Mouse (Mus musculus) G1E-ER4 (cell line): Measurements from ENCODE around the gene Kcnh2. TPM values are rescaled to one million over a fixed set of nuclear protein-coding genes. Genes with fewer than 3 reads are reported as not detected.

ENCODE experiments used
- GATA1 ChIP-seq: IDR thresholded peaks from one replicate; pipeline ENCODE4 v1.8.0; 2012; ENCODE audit warnings: low read length, inconsistent platforms
- polyA plus RNA-seq: library from polyadenylated mRNA; stranded (reverse); fragments of >175 nt; gene quantifications from 2 replicates; pipeline ENCODE4 v1.2.3, GENCODE M21; 2012

The Kcnh2 gene
- polyA plus RNA-seq, 1 experiment: 4.3 TPM

DNA sequence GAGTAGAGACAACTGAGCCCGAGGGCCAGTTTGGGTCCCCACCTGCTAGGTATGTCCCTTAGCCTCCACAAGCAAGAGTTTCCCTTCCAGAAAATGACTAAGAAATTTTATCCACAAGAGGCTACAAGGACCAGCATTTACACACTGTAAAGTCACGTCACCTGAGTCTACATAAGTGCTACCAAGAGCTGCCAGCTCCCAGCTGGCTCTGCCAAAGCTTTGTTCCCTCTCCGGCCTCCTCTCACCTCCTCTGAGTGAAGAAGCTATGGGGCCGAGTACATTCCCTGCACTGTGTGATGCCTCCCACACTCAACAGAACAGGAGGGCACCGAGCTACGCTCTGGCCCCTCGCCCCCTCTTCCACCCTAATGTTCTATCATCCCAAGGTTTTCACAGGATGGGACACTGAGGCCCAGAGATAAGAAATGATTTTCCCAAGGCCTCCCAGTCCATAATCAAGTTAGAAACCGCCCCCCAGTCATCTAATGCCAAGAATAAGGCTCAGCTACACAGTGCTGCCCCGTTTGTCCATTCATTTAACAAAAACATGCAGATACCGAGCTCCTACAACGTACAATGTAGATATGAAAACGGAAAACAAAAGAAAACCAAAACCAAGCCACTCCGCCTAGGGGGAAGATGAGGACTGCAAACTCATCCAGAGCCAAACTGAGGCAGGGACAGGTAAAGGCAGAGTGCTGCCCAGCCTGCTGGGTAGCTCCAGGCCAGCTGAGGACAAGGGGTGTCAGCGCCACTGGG is 9.0 kb downstream of the Kcnh2 start:
- no peak for TF ChIP-seq GATA1

DNA sequence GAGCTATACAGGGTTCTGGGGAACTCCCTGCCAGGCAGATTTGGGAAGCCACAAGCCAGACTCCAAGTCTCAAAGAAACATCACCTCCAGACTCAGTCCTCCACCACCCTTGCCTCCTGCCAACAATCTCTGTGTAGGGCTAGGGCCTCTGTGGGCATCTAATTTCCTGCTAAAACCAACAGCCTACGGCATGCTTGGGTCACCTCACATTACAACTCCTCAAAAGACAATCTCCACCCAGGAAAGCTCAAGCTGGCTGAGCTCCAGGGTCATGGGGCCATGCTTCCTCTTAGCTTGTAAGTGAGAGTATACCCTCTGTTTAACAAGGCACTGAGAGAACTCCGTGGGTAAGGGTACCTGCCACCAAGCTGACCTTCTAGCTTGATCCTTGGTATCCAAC is 13.6 kb downstream of the Kcnh2 start:
- TF ChIP-seq GATA1: no peak

DNA sequence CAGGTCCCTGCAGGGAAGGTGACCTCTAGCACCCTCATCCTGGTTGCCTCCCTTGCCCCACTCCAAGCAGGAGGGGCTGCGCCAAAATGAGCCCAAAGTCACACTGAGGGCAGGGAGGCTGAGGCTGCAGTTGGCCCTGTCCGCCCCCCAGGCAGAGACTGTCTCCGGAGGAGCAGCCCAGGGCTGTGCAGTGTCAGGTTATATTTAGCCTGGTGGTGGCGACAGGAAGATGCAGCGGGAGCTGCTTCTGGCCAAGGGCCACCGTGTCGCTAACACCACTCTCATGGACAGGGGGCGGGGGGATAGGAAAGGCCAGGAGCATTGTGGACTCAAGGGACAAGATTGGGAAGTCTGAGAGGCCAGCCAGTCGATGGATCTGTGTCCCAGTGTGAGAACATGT is 14.0 kb downstream of the Kcnh2 start:
- TF ChIP-seq GATA1: no peak

DNA sequence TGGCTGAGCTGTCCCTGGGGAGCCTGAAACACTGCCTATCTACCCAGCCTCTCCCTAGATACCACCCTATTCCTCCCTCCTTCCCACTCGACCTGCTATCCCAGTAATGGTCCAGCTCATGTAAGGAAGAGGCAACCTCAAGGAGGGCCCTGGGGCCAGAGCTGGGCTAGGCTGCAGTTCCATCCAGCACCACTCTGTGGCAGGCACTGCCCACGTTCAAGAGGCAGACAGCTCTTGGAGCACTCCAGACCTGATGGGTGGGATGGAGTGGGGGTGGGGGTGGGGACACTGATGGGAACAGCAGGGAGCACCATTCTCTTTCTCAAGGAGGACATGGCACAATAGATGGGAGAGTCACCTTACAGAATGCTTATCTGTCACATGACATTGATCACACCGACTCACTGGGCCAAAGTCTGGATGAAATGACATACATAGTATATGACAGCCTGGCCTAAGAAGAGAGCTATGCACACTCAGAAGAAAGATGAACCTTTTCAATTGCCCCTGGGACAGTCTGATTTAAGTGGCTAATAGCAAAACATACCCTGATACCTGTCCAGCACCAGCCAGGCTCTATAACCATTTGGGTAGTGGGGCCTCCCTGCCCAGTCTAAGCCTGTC is 15.4 kb downstream of the Kcnh2 start:
- no peak for TF ChIP-seq GATA1

DNA sequence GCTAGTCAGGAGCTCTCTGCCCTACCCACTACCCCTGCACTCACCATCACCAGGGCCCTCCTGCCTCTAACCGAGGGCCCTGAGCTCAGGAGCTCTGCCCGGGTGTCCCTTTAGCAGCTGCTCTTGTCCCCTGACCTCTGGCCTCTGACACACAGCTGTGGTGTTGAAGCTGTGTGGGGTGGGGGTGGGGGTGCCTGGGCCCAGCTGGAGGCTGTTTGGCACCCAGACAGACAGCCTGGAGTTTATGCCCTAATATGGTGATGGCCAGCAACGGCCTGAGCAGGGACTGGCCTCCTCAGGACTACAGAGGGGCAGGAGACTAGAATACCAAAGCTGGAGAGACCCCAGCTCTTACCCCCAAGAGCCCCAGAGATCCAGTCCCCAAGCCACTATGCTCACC is 16.7 kb downstream of the Kcnh2 start:
- no peak for TF ChIP-seq GATA1

GRCm38 (mm10) chr5:24332401-24332800 is 19.0 kb downstream of the Kcnh2 start:
- TF ChIP-seq GATA1: no peak

GRCm38 (mm10) chr5:24329965-24330298 is 21.5 kb downstream of the Kcnh2 start:
- no peak for TF ChIP-seq GATA1

DNA sequence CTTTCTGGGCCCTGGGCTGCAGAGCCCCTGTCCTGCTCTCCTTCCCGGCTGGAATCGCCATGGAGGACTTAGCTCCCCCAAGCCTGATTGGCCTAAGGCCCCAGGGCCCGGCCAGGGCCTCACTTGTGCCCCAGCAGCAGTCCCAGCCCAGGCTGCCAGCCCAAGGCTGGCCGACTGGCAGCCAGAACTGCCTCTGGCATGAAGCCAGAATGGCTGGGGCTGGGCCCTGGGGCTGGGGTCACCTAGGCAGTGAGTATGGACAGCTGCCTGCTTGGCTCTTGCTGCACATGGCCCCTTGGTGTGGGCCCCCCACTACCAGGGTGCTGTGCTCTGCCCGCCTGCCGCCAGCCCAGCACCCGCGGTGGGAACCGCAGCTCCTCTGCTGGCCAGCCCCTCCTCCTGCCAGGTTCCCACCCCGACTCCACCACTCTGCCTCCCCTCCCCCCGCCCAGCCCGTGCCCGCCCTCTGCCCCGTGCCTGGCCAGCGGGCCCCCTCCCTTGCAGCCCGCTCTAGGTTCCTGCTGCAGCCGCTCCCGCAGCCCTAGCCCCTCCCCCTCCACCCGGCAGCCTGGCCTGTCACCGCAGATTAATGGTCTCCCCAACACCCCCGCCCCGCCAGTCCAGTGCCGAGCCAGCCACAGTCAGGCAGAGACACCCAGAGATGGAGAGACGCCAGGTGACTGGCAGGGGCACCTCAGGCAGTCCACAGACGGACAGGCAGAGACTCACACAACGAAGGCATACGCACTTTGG is 22.0 kb downstream of the Kcnh2 start:
- TF ChIP-seq GATA1: no peak

DNA sequence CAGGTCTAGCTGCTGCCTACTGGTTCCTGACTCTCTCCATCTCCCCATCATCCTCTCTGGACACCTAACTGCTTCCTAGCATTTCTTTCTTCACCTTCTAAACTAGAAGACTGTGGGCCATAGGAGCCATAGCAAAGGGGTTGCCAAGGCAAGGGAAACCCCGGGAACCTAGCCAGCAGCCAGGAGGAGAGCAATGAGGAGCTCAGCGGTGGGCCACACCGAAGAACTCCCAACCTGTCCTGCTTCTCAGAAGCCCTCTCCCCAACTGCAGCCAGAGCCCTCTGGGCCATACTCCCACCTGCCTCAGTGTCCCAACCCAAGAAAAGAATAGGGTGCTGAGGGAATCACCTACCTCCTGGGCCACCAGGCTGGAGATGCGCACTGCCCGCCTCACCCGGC is 22.6 kb downstream of the Kcnh2 start:
- no peak for TF ChIP-seq GATA1

GRCm38 (mm10) chr5:24326842-24327417 is 24.5 kb downstream of the Kcnh2 start:
- no peak for TF ChIP-seq GATA1

- no peak for TF ChIP-seq GATA1
These were observed 25.1 kb downstream of the Kcnh2 start for GRCm38 (mm10) chr5:24326166-24326841.

DNA sequence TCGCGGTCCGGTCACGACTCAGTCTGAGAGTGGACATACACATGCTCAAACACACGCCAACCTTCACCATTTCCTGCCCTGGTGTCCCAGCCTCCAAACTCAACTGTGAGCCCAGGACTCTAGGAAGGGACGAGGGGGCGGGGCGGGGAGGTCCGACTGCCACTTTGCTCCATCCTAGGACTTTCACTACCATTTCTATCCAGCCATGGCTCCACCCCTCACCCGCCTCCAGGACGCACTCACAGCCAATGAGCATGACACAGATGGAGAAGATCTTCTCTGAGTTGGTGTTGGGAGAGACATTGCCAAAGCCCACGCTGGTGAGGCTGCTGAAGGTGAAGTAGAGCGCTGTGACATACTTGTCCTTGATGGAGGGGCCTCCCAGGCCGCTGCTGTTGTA is 26.2 kb downstream of the Kcnh2 start:
- no peak for TF ChIP-seq GATA1

GRCm38 (mm10) chr5:24321711-24322682 is 29.4 kb downstream of the Kcnh2 start:
- no peak for TF ChIP-seq GATA1

DNA sequence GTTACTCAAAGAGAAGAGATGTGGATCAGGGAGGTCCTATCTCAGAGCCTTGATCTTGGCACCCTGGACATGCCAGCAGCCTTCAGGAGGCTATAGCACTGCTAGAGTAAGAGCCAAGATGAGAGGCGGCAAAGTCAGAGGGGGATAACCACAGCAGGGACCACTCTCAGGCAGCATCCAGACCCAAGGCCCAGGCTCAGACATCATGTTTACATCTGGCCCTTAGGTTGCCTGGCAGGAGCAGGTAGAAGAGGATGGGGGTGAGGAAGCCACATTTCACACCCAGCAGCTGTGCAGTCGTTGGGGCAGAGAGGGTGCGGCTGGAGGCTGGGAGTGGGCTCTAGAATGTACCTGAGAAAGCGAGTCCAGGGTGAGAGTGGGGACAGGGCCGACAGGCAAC is 30.5 kb downstream of the Kcnh2 start:
- TF ChIP-seq GATA1: no peak

DNA sequence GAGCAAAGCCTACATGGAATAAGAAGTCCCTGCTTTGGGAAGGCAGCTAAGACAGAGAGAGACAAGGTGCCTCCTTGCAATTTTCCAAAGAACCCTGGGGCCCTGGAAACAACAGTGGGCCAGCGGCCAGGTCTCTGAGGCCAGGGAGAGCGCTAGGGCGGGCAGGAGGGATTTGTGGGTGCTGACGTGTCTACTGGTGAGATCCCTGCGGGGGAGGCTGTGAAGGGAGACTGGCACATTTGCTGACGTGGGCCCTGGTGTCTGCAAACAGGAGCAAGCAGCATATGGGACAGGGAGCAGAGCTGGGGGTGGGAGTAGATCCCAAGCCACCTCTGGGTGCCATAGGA is 31.0 kb downstream of the Kcnh2 start:
- no peak for TF ChIP-seq GATA1
